Mouse (Mus musculus): ENCODE data around the gene Hist1h2ah. TPM values are rescaled to one million over a fixed set of nuclear protein-coding genes. Genes with fewer than 3 reads are reported as not detected.

The Hist1h2ah gene
- polyA plus RNA-seq, 1 experiment from 2014 or later, result 4.8 TPM

DNA sequence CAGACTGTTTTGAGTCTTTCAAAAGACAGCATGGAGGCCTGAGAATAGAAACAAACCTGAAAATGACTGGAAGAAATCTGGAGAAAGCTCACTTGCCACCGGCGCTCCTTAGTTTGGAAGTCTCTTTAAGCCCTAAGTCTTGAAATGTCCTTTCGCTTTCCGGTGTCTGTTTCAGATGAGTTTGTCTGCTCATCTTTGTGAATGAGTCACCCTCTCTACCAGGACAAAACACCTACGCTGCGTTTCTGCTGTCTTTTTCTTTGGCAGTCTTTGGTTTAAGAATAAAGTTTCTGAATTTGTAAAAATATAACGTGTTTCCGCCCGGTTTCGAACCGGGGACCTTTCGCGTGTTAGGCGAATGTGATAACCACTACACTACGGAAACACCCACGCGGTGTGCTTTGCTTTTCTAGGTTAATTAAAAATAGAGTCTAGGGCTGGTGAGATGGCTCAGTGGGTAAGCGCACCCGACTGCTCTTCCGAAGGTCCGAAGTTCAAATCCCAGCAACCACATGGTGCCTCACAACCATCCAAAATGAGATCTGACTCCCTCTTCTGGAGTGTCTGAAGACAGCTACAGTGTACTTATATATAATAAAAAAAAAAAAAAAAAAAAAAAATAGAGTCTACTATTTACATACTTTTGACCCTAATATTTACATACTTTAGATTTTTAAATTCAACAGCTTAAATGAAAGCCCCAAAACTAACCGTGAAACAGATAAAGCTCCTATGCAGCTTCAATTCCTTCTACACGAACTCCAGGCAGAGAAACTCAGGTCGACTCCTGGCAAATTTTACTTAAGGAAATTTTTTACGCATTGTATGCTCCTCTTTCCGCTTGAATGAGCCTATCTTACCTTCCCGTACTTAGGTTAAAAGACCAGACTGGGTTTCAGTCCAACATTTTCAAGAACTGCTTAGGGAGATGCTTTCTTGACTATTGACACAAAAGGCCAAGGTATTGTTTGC, 19.6 kb downstream of the Hist1h2ah start:
- Histone ChIP-seq H3K36me3 (ENCODE audit: control insufficient read depth, insufficient read depth, low read length) (no peaks in the 10 kb centered on the region), H3K4me1 (ENCODE audit: control insufficient read depth, insufficient read depth, low read length) (peaks cover 8% of the 10 kb centered on the region; the same call in 1 of the 2 replicates), H3K4me2 (ENCODE audit: low read length) (0 out of 2 replicates have a peak overlapping the region, but pooled peaks have one; percentile 2), H3K4me3 (ENCODE audit: low read depth, low read length) (0 out of 2 replicates have a peak overlapping the region, but pooled peaks have one; percentile 5), H3K27me3 (replicated peaks; ENCODE audit: control insufficient read depth, insufficient read depth, low read length) (peaks cover 57% of the 10 kb centered on the region), H3K9ac (ENCODE audit: low read length) (no peak overlapping the region), H3K9me3 (replicated peaks; ENCODE audit: control insufficient read depth, low read length) (0 out of 2 replicates have a peak, but pooled peaks cover 3% of the 10 kb centered on the region), H3K27ac (ENCODE audit: low read depth, low read length) (no peak overlapping the region)
- ATAC-seq (peak; percentile 78), DNase-seq (ENCODE audit: low spot score) (peak; percentile 82)
- 14% methylated on average over 27 of the region's 27 CpGs for WGBS

DNA sequence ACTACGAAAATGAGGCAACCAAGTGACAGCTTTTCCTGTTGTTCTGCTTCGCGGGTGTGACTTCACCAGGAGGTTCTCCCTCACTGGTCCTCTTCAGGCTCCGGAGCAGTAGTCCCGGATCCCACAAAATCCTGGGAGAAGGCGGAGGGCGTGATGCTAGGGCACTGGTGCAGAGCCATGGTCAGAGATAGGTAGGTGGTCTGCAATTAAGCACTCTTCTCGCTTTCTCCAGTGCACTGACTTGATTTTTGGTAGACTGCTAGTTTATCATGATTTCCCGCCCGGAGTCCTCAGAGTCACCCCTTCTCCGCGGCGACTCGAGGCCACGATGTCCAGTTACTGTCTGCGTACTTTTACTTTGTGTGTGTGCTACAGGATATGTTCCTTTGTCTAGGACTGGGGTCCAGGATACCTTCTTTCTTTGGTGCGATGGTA, 20.9 kb downstream of the Hist1h2ah start:
- Histone ChIP-seq H3K4me3 (ENCODE audit: low read depth, low read length) (peak overlapping the region; percentile 5; the same call in 1 of the 2 replicates), H3K4me2 (ENCODE audit: low read length) (peak overlapping the region; percentile 28; the same call in 1 of the 2 replicates), H3K9ac (ENCODE audit: low read length) (no peak overlapping the region), H3K27me3 (replicated peaks; ENCODE audit: control insufficient read depth, insufficient read depth, low read length) (peaks cover 69% of the 10 kb centered on the region), H3K27ac (ENCODE audit: low read depth, low read length) (no peak overlapping the region), H3K4me1 (ENCODE audit: control insufficient read depth, insufficient read depth, low read length) (no peaks in the 10 kb centered on the region), H3K9me3 (replicated peaks; ENCODE audit: control insufficient read depth, low read length) (0 out of 2 replicates have a peak, but pooled peaks cover 3% of the 10 kb centered on the region), H3K36me3 (ENCODE audit: control insufficient read depth, insufficient read depth, low read length) (no peaks in the 10 kb centered on the region)
- DNase-seq (ENCODE audit: low spot score) (no peak), ATAC-seq (no peak)
- 16% methylated on average over 17 of the region's 17 CpGs for WGBS

DNA sequence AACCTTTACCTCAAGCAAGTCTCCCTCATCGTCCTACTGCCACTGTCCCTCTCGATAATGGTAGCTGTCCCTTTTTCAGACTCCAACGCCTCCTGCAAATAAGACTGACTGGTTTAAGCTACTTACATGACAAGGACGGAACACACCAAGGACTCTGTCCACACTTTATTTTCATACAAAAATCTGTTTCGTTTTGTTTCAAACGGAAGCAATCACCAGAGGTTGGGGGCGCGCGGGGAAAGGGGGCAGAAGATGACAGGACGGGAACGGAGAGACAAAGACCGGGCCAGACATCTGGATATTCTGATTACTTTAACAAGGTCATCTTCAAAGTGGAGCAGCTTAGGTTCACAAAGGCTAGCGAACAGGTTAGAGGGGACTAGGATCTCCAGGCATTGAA, 21.7 kb downstream of the Hist1h2ah start:
- Histone ChIP-seq H3K9ac (ENCODE audit: low read length) (no peak overlapping the region), H3K4me1 (ENCODE audit: control insufficient read depth, insufficient read depth, low read length) (no peaks in the 10 kb centered on the region), H3K4me3 (ENCODE audit: low read depth, low read length) (no peak overlapping the region), H3K27ac (ENCODE audit: low read depth, low read length) (no peak overlapping the region), H3K36me3 (ENCODE audit: control insufficient read depth, insufficient read depth, low read length) (no peaks in the 10 kb centered on the region), H3K9me3 (replicated peaks; ENCODE audit: control insufficient read depth, low read length) (0 out of 2 replicates have a peak, but pooled peaks cover 3% of the 10 kb centered on the region), H3K4me2 (ENCODE audit: low read length) (no peak overlapping the region; the same call in 1 of the 2 replicates), H3K27me3 (replicated peaks; ENCODE audit: control insufficient read depth, insufficient read depth, low read length) (peaks cover 69% of the 10 kb centered on the region)
- ATAC-seq (no peak), DNase-seq (ENCODE audit: low spot score) (no peak)
- WGBS, result 19% methylated on average over 13 of the region's 13 CpGs

- H3K27me3 ChIP-seq (replicated peaks; ENCODE audit: control insufficient read depth, insufficient read depth, low read length), result peaks cover 80% of the 10 kb centered on the region
- 39% methylated on average over 7 of the region's 7 CpGs for WGBS
- H3K4me1 ChIP-seq (ENCODE audit: control insufficient read depth, insufficient read depth, low read length), result peaks cover 8% of the 10 kb centered on the region
- H3K9me3 ChIP-seq (replicated peaks; ENCODE audit: control insufficient read depth, low read length), result no peaks in the 10 kb centered on the region
- DNase-seq (ENCODE audit: low spot score), result no peak
- H3K4me2 ChIP-seq (ENCODE audit: low read length), result no peak within 1 kb of the TSS
- H3K9ac ChIP-seq (ENCODE audit: low read length), result no peak within 1 kb of the TSS
- no peak for ATAC-seq
- H3K27ac ChIP-seq (ENCODE audit: low read depth, low read length), result no peak within 1 kb of the TSS
- no peaks in the 10 kb centered on the region for H3K36me3 ChIP-seq (ENCODE audit: control insufficient read depth, insufficient read depth, low read length)
- H3K4me3 ChIP-seq (ENCODE audit: low read depth, low read length), result no peak within 1 kb of the TSS
Observed at GRCm38 (mm10) chr13:22009642-22010041, 25.7 kb downstream of the Hist1h2ah start, which contains the start of gene Prss16. Prss16 (minus strand) TSS chr13:22009742.

DNA sequence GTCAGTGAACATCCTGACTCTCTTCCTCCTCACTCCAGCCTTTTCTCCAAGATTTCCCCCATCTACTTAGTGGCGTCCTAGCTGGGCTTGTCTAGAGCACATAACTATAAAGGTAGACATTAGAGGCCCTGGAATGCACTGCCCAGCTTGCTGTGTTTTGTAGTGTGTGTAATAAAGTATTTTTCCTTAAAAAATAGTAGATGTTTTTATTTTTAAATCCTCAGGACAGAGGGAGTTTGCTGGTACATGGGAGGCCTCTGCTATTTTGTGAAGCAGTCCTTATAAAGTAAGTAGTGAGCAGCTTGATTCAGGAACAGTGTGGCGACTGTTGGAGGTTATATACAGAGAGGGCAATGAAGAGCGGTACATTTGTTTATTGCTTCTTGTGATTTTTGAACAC, 26.7 kb downstream of the Hist1h2ah start:
- H3K4me3 ChIP-seq (ENCODE audit: low read depth, low read length), result no peak overlapping the region

DNA sequence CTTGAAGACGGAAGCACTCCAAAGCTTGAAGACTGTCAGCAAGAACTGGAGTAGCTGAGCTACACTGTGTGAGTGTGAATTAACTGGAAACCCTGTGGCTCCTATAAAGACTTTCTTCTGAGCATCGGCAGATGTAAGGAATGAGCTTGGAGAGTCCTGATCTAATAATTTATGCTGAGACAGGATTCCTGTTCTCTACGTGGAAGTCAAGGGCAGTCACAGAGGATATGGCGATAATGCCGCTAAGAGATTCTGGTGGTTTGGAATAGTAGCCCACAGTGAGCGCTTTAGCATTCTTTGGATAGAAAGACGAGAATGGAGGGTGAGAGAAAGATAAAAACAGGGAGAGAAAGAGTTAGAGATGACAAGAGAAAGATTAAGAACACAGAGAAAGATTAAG, 27.5 kb downstream of the Hist1h2ah start:
- whole genome bisulfite sequencing, result 61% methylated on average over 7 of the region's 7 CpGs
- Histone ChIP-seq H3K27me3 (replicated peaks; ENCODE audit: control insufficient read depth, insufficient read depth, low read length) (peaks cover 90% of the 10 kb centered on the region), H3K4me3 (ENCODE audit: low read depth, low read length) (no peak overlapping the region), H3K27ac (ENCODE audit: low read depth, low read length) (no peak overlapping the region), H3K9me3 (replicated peaks; ENCODE audit: control insufficient read depth, low read length) (no peaks in the 10 kb centered on the region), H3K4me2 (ENCODE audit: low read length) (no peak overlapping the region), H3K9ac (ENCODE audit: low read length) (no peak overlapping the region), H3K36me3 (ENCODE audit: control insufficient read depth, insufficient read depth, low read length) (no peaks in the 10 kb centered on the region), H3K4me1 (ENCODE audit: control insufficient read depth, insufficient read depth, low read length) (peaks cover 8% of the 10 kb centered on the region)
- no peak for DNase-seq (ENCODE audit: low spot score)
- no peak for ATAC-seq

More for the DNA sequence above, 26.7 kb downstream of the Hist1h2ah start:
- WGBS, result 80% methylated on average over 3 of the region's 3 CpGs
- H3K4me1 ChIP-seq (ENCODE audit: control insufficient read depth, insufficient read depth, low read length), result peaks cover 8% of the 10 kb centered on the region
- peaks cover 85% of the 10 kb centered on the region for H3K27me3 ChIP-seq (replicated peaks; ENCODE audit: control insufficient read depth, insufficient read depth, low read length)
- no peak overlapping the region for H3K4me2 ChIP-seq (ENCODE audit: low read length)
- DNase-seq (ENCODE audit: low spot score) (no peak), ATAC-seq (no peak)
- no peaks in the 10 kb centered on the region for H3K9me3 ChIP-seq (replicated peaks; ENCODE audit: control insufficient read depth, low read length)
- H3K9ac ChIP-seq (ENCODE audit: low read length), result no peak overlapping the region
- no peaks in the 10 kb centered on the region for H3K36me3 ChIP-seq (ENCODE audit: control insufficient read depth, insufficient read depth, low read length)
- H3K27ac ChIP-seq (ENCODE audit: low read depth, low read length), result no peak overlapping the region

- 3% methylated on average over 18 of the region's 18 CpGs for WGBS
- H3K27ac ChIP-seq (ENCODE audit: low read depth, low read length), result no peak overlapping the region
- H3K27me3 ChIP-seq (replicated peaks; ENCODE audit: control insufficient read depth, insufficient read depth, low read length), result peaks cover 90% of the 10 kb centered on the region
- peak overlapping the region; percentile 49 for H3K4me3 ChIP-seq (ENCODE audit: low read depth, low read length)
- no peak overlapping the region for H3K9ac ChIP-seq (ENCODE audit: low read length)
- peaks cover 8% of the 10 kb centered on the region for H3K4me1 ChIP-seq (ENCODE audit: control insufficient read depth, insufficient read depth, low read length)
- H3K4me2 ChIP-seq (ENCODE audit: low read length), result peak overlapping the region; percentile 90
- H3K36me3 ChIP-seq (ENCODE audit: control insufficient read depth, insufficient read depth, low read length), result no peaks in the 10 kb centered on the region
- ATAC-seq (no peak), DNase-seq (ENCODE audit: low spot score) (no peak)
- H3K9me3 ChIP-seq (replicated peaks; ENCODE audit: control insufficient read depth, low read length), result no peaks in the 10 kb centered on the region
Observed at GRCm38 (mm10) chr13:22007121-22007510, 28.3 kb downstream of the Hist1h2ah start.

- peak overlapping the region; percentile 56 for H3K9ac ChIP-seq (ENCODE audit: low read length)
- under 1% methylated on average over 38 of the region's 38 CpGs for WGBS
Observed at GRCm38 (mm10) chr13:22006334-22007120, 28.8 kb downstream of the Hist1h2ah start.

More at GRCm38 (mm10) chr13:22006334-22007120, 28.8 kb downstream of the Hist1h2ah start:
- Histone ChIP-seq H3K4me1 (ENCODE audit: control insufficient read depth, insufficient read depth, low read length) (peaks cover 8% of the 10 kb centered on the region), H3K9me3 (replicated peaks; ENCODE audit: control insufficient read depth, low read length) (no peaks in the 10 kb centered on the region), H3K27me3 (replicated peaks; ENCODE audit: control insufficient read depth, insufficient read depth, low read length) (peaks cover 92% of the 10 kb centered on the region), H3K4me2 (ENCODE audit: low read length) (peak overlapping the region; percentile 90), H3K36me3 (ENCODE audit: control insufficient read depth, insufficient read depth, low read length) (no peaks in the 10 kb centered on the region), H3K27ac (ENCODE audit: low read depth, low read length) (no peak overlapping the region), H3K4me3 (ENCODE audit: low read depth, low read length) (peak overlapping the region; percentile 49)
- ATAC-seq (peak; percentile 86), DNase-seq (ENCODE audit: low spot score) (peak; percentile 43)

Measured in forebrain, embryonic 14.5 days (tissue).